Mouse (Mus musculus): ENCODE measurements at regions not wholly inside any gene's neighbourhood (a gene's known extent, or its start where the extent isn't known, plus 50 kb on each side); places are given as distances from the start of the nearest gene placed in this dataset.

- H3K4me3 ChIP-seq (replicated peaks) = no peak overlapping the region
- no peak overlapping the region for H3K9ac ChIP-seq
- H3K9me3 ChIP-seq = peaks cover 7% of the 10 kb centered on the region; the same call in 1 of the 2 replicates
- H3K4me1 ChIP-seq = peaks cover 47% of the 10 kb centered on the region
- peaks cover 6% of the 10 kb centered on the region; the same call in 1 of the 2 replicates for H3K27me3 ChIP-seq
- no peaks in the 10 kb centered on the region for H3K36me3 ChIP-seq (replicated peaks)
- no peak overlapping the region for H3K27ac ChIP-seq
- no peak for ATAC-seq (ENCODE audit: low FRiP score)
- WGBS = 80% methylated on average over 7 of the region's 7 CpGs
- H3K4me2 ChIP-seq = no peak overlapping the region
Measured at GRCm38 (mm10) chr5:111663831-111664230, 69.9 kb upstream of the Gm26897 start.

- no peak overlapping the region for H3K4me3 ChIP-seq (replicated peaks)
- peaks cover 6% of the 10 kb centered on the region; the same call in 1 of the 2 replicates for H3K27me3 ChIP-seq
- no peaks in the 10 kb centered on the region for H3K36me3 ChIP-seq (replicated peaks)
- no peak overlapping the region for H3K27ac ChIP-seq
- peaks cover 12% of the 10 kb centered on the region for H3K9me3 ChIP-seq
- ATAC-seq (ENCODE audit: low FRiP score) = no peak
- no peak overlapping the region for H3K4me2 ChIP-seq
- no peak overlapping the region for H3K9ac ChIP-seq
- WGBS = 82% methylated on average over 19 of the region's 19 CpGs
- peaks cover 35% of the 10 kb centered on the region for H3K4me1 ChIP-seq
Measured at GRCm38 (mm10) chr5:111665406-111665805, 68.3 kb upstream of the Gm26897 start.

- H3K4me3 ChIP-seq (replicated peaks) = no peak overlapping the region
- H3K4me1 ChIP-seq = peaks cover 29% of the 10 kb centered on the region
- H3K9ac ChIP-seq = no peak overlapping the region
- H3K4me2 ChIP-seq = no peak overlapping the region
- peaks cover 12% of the 10 kb centered on the region for H3K9me3 ChIP-seq
- 82% methylated on average over 8 of the region's 8 CpGs for WGBS
- H3K27me3 ChIP-seq = peaks cover 6% of the 10 kb centered on the region; the same call in 1 of the 2 replicates
- no peaks in the 10 kb centered on the region for H3K36me3 ChIP-seq (replicated peaks)
- no peak for ATAC-seq (ENCODE audit: low FRiP score)
- no peak overlapping the region for H3K27ac ChIP-seq
Measured at GRCm38 (mm10) chr5:111666007-111666406, 67.7 kb upstream of the Gm26897 start.

- Histone ChIP-seq H3K36me3 (replicated peaks) (no peaks in the 10 kb centered on the region), H3K4me2 (no peak overlapping the region), H3K9ac (no peak overlapping the region), H3K27me3 (peaks cover 3% of the 10 kb centered on the region; the same call in 1 of the 2 replicates), H3K4me1 (peaks cover 23% of the 10 kb centered on the region), H3K27ac (no peak overlapping the region), H3K9me3 (peaks cover 12% of the 10 kb centered on the region), H3K4me3 (replicated peaks) (no peak overlapping the region)
- 68% methylated on average over 3 of the region's 3 CpGs for WGBS
- ATAC-seq (ENCODE audit: low FRiP score) = no peak
Measured at GRCm38 (mm10) chr5:111667901-111668300, 65.8 kb upstream of the Gm26897 start.

- Histone ChIP-seq H3K9ac (no peak overlapping the region), H3K4me2 (no peak overlapping the region), H3K9me3 (peaks cover 12% of the 10 kb centered on the region), H3K4me3 (replicated peaks) (no peak overlapping the region), H3K27me3 (peaks cover 3% of the 10 kb centered on the region; the same call in 1 of the 2 replicates), H3K36me3 (replicated peaks) (no peaks in the 10 kb centered on the region), H3K27ac (no peak overlapping the region), H3K4me1 (peaks cover 13% of the 10 kb centered on the region; the same call in 1 of the 2 replicates)
- ATAC-seq (ENCODE audit: low FRiP score) = no peak
Measured at GRCm38 (mm10) chr5:111669139-111669538, 64.6 kb upstream of the Gm26897 start.

- Histone ChIP-seq H3K36me3 (replicated peaks) (no peaks in the 10 kb centered on the region), H3K4me3 (replicated peaks) (no peak overlapping the region), H3K27ac (peak overlapping the region; percentile 71), H3K9ac (no peak overlapping the region), H3K9me3 (peaks cover 12% of the 10 kb centered on the region), H3K4me1 (peaks cover 28% of the 10 kb centered on the region), H3K27me3 (no peaks in the 10 kb centered on the region), H3K4me2 (no peak overlapping the region)
- 80% methylated on average over 6 of the region's 6 CpGs for WGBS
- no peak for ATAC-seq (ENCODE audit: low FRiP score)
Measured at GRCm38 (mm10) chr5:111671762-111672161, 62.0 kb upstream of the Gm26897 start.

- no peak for ATAC-seq (ENCODE audit: low FRiP score)
- Histone ChIP-seq H3K36me3 (replicated peaks) (no peaks in the 10 kb centered on the region), H3K9me3 (no peaks in the 10 kb centered on the region), H3K4me1 (peaks cover 57% of the 10 kb centered on the region), H3K4me3 (replicated peaks) (no peak overlapping the region), H3K4me2 (no peak overlapping the region), H3K9ac (no peak overlapping the region), H3K27me3 (no peaks in the 10 kb centered on the region), H3K27ac (peak overlapping the region; percentile 51)
- WGBS = 69% methylated on average over 6 of the region's 6 CpGs
Measured at GRCm38 (mm10) chr5:111674976-111675672, 58.6 kb upstream of the Gm26897 start.

GRCm38 (mm10) chr5:111675673-111676261 lies 58.0 kb upstream of the Gm26897 start:
- H3K27me3 ChIP-seq = no peaks in the 10 kb centered on the region
- ATAC-seq (ENCODE audit: low FRiP score) = no peak
- H3K4me2 ChIP-seq = no peak overlapping the region
- no peak overlapping the region for H3K4me3 ChIP-seq (replicated peaks)
- no peaks in the 10 kb centered on the region for H3K9me3 ChIP-seq
- H3K36me3 ChIP-seq (replicated peaks) = no peaks in the 10 kb centered on the region
- H3K9ac ChIP-seq = no peak overlapping the region
- WGBS = 23% methylated on average over 8 of the region's 8 CpGs
- H3K4me1 ChIP-seq = peaks cover 60% of the 10 kb centered on the region
- H3K27ac ChIP-seq = peak overlapping the region; percentile 51

- Histone ChIP-seq H3K27me3 (no peaks in the 10 kb centered on the region), H3K4me3 (replicated peaks) (no peak overlapping the region), H3K4me2 (peak overlapping the region; percentile 25), H3K9me3 (no peaks in the 10 kb centered on the region), H3K4me1 (peaks cover 71% of the 10 kb centered on the region), H3K9ac (0 out of 2 replicates have a peak overlapping the region, but pooled peaks have one; percentile 2), H3K36me3 (replicated peaks) (no peaks in the 10 kb centered on the region), H3K27ac (peak overlapping the region; percentile 86)
- 22% methylated on average over 6 of the region's 6 CpGs for WGBS
- ATAC-seq (ENCODE audit: low FRiP score) = peak; percentile 61
Measured at GRCm38 (mm10) chr5:111677847-111678311, 55.8 kb upstream of the Gm26897 start.

- peak; percentile 15 for ATAC-seq (ENCODE audit: low FRiP score)
- Histone ChIP-seq H3K4me3 (replicated peaks) (no peak overlapping the region), H3K9ac (no peak overlapping the region), H3K4me1 (peaks cover 71% of the 10 kb centered on the region), H3K4me2 (peak overlapping the region; percentile 25; the same call in 1 of the 2 replicates), H3K9me3 (no peaks in the 10 kb centered on the region), H3K27me3 (no peaks in the 10 kb centered on the region), H3K27ac (peak overlapping the region; percentile 86), H3K36me3 (replicated peaks) (no peaks in the 10 kb centered on the region)
- WGBS = 8% methylated on average over 1 of the region's 1 CpGs
Measured at GRCm38 (mm10) chr5:111678496-111678895, 55.2 kb upstream of the Gm26897 start.

GRCm38 (mm10) chr5:111681362-111682028 lies 52.2 kb upstream of the Gm26897 start:
- Histone ChIP-seq H3K4me2 (no peak overlapping the region), H3K27me3 (no peaks in the 10 kb centered on the region), H3K9ac (peak overlapping the region; percentile 14; the same call in 1 of the 2 replicates), H3K4me1 (peaks cover 56% of the 10 kb centered on the region), H3K27ac (peak overlapping the region; percentile 88), H3K4me3 (replicated peaks) (no peak overlapping the region), H3K9me3 (no peaks in the 10 kb centered on the region), H3K36me3 (replicated peaks) (no peaks in the 10 kb centered on the region)
- peak; percentile 70 for ATAC-seq (ENCODE audit: low FRiP score)
- 35% methylated on average over 7 of the region's 7 CpGs for WGBS

- Histone ChIP-seq H3K4me1 (peaks cover 43% of the 10 kb centered on the region), H3K9me3 (no peaks in the 10 kb centered on the region), H3K27me3 (no peaks in the 10 kb centered on the region), H3K36me3 (replicated peaks) (no peaks in the 10 kb centered on the region), H3K9ac (no peak overlapping the region), H3K27ac (no peak overlapping the region), H3K4me3 (replicated peaks) (no peak overlapping the region), H3K4me2 (no peak overlapping the region)
- no peak for ATAC-seq (ENCODE audit: low FRiP score)
Measured at GRCm38 (mm10) chr5:111682899-111683298, 50.8 kb upstream of the Gm26897 start.
